Mouse (Mus musculus): ENCODE results near the gene Ppp1r15b. TPM values are rescaled to one million over a fixed set of nuclear protein-coding genes. Genes with fewer than 3 reads are reported as not detected.

Ppp1r15b gene
- total RNA-seq, 2 experiments from 2014 or later: 38.5 to 39.8 TPM

DNA sequence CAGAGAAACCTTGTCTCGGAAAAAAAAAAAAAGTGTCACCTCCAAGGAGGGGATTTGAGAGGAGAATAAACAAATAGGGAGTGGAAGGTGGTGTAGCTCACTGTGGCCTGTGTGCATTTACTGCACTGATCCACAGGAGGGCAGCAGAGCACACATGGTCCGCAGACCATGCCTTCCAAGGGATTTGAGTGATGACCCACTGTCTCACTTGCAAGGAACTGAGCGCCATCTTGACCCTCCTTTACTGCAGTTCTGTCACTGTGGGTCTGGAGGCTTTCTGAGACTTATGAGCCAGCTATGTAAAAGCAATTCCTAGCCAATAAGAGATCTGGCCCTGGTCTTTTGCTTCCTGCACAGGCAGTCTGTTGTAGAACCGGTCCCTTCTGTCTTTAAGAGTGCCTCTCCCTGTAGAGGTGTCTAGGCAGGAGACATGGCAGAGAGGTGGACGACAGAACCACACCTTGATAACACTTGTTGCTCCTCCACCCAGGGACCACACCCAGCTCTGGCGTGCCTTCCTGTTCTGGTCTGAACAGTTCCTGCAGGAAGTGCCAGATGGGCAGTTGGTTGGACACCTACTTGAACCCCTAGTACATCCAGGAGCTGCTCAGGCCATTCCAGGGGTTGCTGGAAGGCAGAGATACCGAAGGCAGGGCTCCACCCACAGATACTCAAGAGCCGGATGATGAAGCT, 46.7 kb downstream of the Ppp1r15b start:
- H3K4me3 ChIP-seq: no peak overlapping the region
- DNase-seq (ENCODE audit: low spot score in 2 of 2): peak in 1 of 2 experiments; percentile 73
- H3K27ac ChIP-seq: no peak overlapping the region
- peak; percentile 98 for TF ChIP-seq CTCF (conservative IDR thresholded peaks at IDR 0.05)

DNA sequence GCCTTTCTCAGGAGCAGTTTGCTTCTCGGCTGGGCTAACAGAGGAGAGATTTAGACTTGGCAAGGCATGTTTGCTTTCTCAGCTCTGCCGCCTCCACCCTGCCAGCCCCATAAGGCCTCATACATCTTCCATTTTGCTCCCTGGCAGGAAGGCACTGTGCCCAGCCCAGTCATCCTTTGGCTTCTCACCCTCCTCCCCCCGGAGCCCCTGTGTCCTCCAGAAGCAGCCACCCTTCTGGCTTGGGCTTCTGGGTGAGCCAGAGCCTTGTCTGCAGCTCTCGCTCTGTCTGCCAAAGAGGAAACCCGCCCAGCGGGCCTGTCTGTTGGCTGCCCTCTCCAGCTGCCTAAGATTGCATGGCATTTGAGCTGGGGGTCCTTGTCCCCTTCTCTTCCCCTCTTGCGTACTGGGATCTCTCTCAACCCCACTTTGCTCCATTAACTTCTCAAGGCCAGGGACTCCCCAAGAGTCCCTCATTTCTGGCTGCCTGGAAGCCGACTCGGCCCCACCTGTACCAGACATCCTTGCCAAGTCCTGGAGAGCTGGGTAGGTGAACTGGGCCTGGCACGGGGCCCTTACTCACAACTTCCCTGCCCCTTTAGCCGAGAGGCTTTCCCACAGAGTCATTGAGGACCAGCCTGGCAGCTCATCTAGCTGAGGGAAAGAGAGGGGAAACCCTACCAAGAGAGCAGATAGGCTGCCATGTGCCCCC, 47.9 kb downstream of the Ppp1r15b start:
- no peak overlapping the region for H3K4me3 ChIP-seq
- no peak for TF ChIP-seq CTCF (conservative IDR thresholded peaks at IDR 0.05)
- peak in 1 of 2 experiments; percentile 32 for DNase-seq (ENCODE audit: low spot score in 2 of 2)
- H3K27ac ChIP-seq: no peak overlapping the region

DNA sequence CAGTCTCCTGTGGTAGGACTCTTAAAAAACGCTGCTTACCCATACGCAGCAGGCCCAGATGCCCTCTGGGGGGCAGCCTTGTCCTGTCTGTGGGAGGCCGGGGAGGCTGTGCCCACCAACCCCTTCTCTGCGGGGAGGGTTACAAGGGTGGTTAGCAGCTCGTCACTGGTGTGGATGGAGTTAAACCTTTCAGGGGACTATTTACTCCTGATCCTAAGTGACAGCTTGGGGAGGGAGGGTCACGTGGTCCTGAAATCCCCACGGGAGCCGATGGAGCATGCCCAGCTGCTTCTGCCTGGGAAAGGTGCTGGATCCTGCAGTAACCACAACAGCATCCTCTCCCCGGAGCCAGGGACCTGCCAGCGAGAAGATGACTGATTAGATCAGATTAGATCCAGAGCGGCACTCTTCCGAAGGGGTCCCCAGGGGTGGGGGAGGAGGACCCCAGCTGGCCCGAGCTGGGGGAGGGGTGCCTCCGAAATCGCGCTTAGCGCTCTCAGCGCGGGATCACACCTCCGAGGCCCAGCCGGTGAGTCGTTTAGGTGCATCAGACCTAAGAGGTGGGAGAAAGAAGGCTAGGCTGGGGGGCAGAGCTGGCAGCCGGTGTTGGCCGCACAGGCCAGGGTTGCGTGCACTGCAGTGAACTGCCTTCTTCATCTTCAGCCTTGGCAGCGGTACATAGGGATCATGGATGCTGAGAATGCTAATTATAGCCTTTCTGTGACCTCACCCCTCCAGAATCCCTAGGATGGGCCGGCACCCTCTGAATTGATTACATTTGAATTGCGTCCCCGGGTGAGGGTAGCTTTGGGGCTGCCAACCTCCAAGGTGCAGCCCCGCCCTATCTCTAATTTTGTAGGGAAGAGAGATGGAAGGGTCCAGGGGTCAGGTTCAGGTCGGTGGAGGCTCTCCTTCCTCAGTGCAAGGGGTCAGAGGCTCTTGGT, 50.4 kb downstream of the Ppp1r15b start:
- Histone ChIP-seq H3K4me3 (peak overlapping the region; percentile 87), H3K27ac (peak overlapping the region; percentile 92)
- TF ChIP-seq CTCF (conservative IDR thresholded peaks at IDR 0.05): peak; percentile 94
- peak; percentile 84 to 87 for DNase-seq (ENCODE audit: low spot score in 2 of 2)

DNA sequence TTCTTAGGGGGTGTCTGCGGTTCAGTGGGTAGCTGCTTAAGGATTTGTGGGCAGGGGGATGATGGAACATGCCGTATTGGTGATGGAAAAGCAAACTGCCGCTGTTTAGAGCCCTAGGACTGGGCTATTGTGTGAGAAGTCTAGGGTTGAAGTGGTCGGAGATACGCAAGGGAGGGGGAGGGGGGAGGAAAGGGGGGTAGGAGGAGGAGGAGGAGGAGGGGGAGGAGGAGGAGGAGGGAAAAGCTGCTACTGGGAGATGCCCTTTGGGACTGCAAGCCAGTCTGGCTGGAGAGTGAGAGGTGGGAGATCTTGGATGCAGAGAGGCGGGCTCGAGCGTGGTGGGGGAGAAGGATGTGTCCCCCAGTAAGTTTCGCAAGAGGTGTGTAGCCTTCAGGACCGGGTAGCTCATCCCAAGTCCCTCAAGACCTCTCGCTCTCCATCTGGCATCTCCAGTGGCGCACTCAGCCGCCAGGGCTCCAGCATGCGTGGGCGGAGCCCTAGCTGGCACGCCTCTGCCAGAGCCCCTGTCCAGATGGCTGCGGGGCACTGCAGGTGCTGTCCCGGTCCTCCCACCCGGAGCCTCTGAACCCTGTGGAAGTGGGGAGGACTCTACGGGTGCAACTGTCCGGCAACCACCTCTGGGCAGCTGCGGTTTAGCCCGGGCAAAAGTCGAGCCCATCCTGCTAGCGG, 51.2 kb downstream of the Ppp1r15b start:
- Histone ChIP-seq H3K4me3 (peak overlapping the region; percentile 87), H3K27ac (peak overlapping the region; percentile 92)
- peak; percentile 53 for TF ChIP-seq CTCF (conservative IDR thresholded peaks at IDR 0.05)
- peak in 1 of 2 experiments; percentile 46 for DNase-seq (ENCODE audit: low spot score in 2 of 2)

DNA sequence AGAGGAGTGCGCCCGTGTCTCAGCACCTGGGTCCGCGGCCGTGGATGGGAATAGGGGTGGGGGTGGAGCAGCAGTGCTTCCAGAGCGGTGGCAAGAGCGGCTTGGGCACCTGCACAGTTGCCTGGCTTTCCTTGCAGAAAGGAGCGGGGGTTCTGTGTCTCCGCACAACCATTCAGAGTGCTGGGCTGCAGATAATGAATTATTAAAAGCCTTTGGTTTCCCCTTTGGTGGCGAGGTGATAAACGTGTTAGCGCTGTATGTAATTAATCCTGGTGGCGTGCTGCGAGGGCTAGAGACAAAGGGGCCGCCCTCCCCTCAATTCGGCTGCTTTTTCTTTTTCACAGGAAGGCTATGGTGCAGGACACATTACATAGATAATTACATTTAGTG, 51.8 kb downstream of the Ppp1r15b start:
- no peak for DNase-seq (ENCODE audit: low spot score in 2 of 2)
- peak overlapping the region; percentile 87 for H3K4me3 ChIP-seq
- no peak for TF ChIP-seq CTCF (conservative IDR thresholded peaks at IDR 0.05)
- peak overlapping the region; percentile 92 for H3K27ac ChIP-seq

DNA sequence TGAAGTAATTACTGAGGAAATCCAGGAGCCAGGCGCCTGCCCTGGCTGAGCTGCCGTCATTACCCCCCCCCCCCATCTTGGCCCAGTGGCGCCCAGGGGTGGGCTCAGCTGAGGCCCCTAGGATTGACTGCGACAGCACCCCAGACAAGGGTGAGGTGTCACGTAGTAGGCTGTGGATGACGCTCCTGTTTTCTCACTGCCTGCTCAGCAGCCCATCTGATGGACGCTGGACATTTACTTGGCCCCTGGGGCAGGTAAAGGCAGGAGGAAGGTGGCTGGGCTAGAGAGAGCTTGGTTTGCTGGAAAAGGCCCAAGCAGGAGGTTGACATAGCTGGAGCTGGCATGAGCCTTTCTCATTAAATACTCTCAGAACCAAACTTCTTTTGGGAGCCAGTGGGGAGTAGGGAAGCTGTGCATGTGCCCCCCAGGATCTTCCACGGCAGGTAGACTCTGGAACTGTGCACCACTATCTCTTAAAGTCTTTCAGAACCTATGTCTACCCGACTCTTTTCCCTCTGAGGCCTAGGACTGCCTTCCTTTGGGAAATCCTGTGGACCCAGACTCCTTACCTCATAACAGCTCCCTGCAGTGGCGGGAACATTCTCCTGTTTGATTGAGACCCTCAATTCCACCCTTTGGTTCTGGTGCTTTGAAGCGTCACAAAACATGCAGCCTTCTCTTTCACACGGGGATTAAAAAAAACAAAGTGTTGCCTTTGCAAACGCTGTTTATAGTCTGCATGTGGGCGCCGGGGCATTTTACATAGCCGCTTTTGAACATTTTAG, 52.4 kb downstream of the Ppp1r15b start:
- no peak for DNase-seq (ENCODE audit: low spot score in 2 of 2)
- Histone ChIP-seq H3K27ac (peak overlapping the region; percentile 92), H3K4me3 (peak overlapping the region; percentile 87)
- no peak for TF ChIP-seq CTCF (conservative IDR thresholded peaks at IDR 0.05)

DNA sequence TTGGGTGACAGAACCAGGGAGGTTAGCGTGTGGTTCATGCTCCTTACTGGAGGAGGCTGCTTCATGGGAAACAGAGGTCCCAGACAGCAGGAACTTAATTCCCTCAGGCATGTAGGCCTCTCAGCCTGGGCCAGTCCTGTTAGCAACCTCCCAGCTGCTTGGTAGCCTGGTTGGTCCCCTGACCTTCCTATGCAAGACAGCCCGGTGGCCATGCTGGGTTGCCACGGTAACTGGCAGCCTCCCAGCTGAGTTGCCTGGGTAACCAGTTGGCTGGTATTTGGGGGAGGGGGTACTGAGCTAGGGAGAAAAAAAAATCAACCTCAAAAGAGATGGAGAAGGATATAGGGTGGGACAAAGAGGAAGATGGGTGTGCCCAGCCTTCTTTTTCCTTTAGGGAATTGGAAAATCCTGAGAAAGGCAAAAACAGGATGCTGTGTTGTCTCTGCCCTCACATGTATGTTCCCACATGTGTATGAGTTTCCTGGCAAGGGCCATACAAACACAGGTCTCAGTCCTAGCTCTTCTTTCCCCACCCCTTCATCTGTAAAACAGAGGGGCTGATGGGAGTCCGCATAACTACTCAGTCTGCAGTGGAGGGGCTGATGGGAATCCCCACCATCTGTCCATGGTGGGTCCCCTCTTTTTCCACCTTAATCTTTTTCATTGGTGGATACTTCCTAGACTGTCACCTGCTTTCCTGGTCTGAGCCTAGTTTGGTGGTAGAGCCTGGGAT, 57.2 kb downstream of the Ppp1r15b start:
- Histone ChIP-seq H3K4me3 (no peak overlapping the region), H3K27ac (no peak overlapping the region)
- no peak for DNase-seq (ENCODE audit: low spot score in 2 of 2)
- TF ChIP-seq CTCF (conservative IDR thresholded peaks at IDR 0.05): no peak

DNA sequence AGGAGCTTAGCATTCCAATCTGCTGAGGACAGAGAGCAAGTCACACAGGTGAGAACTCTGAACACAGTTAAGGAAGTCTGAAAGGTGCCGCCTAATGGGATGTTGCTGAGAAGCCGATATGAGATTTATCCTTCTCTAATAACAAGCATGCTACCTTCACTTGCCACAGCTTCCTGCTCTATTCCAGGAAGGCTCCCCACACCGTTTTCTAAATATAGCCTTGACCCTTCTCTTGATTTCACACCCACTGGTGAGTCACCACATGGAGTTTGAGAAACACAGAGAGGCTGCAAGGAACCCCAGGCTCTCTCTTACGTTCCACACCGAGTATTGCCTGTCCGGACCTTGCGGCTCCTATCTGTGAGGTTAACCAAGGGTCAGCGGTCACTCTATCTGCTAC, 57.8 kb downstream of the Ppp1r15b start:
- no peak for TF ChIP-seq CTCF (conservative IDR thresholded peaks at IDR 0.05)
- no peak overlapping the region for H3K4me3 ChIP-seq
- no peak for DNase-seq (ENCODE audit: low spot score in 2 of 2)
- no peak overlapping the region for H3K27ac ChIP-seq

Other genes with a start within 250 kb of the Ppp1r15b start
- gene Mdm4, start 100.6 kb upstream of the Ppp1r15b start, total RNA-seq (2021): 100 to 1,000 TPM in 1 of 2 experiments, 10 to 100 TPM in 1; 80.8 to 101 TPM
- 10 to 100 TPM; 13.7 to 15.5 TPM for gene Pik3c2b, start 85.5 kb upstream of the Ppp1r15b start, total RNA-seq (2021)
- gene Plekha6, start 33.1 kb downstream of the Ppp1r15b start, total RNA-seq (2021): 10 to 100 TPM; 47.6 to 55.0 TPM
- not detected for gene Golt1a, start 178.7 kb downstream of the Ppp1r15b start, total RNA-seq (2021)
- not detected for gene Kiss1, start 190.7 kb downstream of the Ppp1r15b start, total RNA-seq (2021)
- not detected for gene Ren1, start 219.4 kb downstream of the Ppp1r15b start, total RNA-seq (2021)
- gene Etnk2, start 232.4 kb downstream of the Ppp1r15b start, total RNA-seq (2021): 1 to 10 TPM; 1.1 to 1.6 TPM

Data from layer of hippocampus, adult 2 months (tissue).